Mouse (Mus musculus): ENCODE measurements around the gene Foxo3. TPM values are rescaled to one million over a fixed set of nuclear protein-coding genes. Genes with fewer than 3 reads are reported as not detected.

Foxo3 gene
- total RNA-seq, 2 experiments from 2014 or later, result 29.4 to 33.1 TPM

DNA sequence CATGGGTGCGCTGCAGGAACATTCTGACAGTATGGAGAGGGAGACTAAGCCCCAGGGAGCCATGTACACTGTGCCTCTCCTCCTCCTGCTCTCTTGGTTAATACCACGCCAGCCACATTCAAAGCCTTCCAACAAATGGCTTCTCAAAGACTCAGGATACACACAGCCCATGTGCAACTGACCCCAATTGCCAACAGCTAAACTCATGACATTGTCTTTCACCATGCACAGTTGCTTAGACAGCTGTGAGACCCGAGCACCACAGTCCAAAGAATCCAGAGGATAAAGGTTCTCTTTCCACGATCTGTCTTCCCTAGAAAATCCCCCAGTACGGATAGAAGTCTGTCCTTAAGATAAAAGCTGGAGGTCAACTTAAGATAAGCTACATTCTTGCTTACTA, 27.9 kb downstream of the Foxo3 start:
- DNase-seq, result no peak

DNA sequence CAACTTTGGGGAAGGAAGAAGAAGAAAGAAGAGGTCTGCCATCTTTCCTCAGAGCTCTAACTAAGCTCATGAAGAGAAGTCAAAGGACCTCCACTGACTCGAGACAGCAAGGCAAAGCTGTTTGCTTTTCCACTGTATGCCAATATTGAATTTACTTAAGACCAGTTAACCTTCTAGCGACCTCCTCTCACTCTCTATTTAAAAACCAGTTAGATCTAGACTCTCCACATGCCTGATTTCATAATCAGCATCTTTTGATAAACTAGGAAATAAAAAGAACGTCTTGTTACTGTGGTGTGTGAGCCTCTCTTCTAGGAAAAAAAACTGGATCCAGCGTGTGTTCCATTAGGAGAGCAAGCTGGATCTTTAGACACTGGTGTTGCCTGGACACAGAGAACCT, 28.4 kb downstream of the Foxo3 start:
- no peak for DNase-seq

DNA sequence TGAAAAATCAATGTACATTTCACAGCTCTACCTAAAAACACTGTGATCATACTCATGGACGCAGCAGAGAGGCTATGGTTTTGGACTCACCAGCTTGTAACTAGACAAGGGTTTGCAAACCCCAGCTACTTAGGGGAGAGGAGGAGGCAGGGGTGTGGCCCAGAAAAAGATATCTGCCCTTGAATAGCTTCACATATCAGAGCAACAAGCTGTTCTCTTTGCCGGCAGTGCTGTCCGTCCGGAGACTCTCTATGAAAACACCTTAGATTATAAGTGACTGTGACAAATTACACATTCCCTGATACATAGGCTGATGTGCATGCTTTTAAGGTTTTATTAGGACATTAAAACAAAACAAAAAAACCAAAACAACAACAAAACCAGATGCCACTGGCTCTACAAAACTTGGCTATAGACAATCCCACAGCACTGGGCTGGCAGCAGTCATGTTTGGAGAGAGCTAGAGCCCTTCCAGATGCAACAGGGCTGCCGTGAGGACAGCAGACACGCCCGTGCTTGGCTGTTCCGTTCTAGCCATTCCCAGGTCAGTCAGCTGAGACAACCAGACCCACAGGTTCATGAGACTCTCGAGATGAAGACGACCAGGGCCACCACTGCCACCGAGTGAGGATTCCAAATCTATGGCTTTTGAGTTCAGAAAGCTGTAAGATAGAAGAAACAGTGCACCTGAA, 29.3 kb downstream of the Foxo3 start:
- DNase-seq, result peak; percentile 44

DNA sequence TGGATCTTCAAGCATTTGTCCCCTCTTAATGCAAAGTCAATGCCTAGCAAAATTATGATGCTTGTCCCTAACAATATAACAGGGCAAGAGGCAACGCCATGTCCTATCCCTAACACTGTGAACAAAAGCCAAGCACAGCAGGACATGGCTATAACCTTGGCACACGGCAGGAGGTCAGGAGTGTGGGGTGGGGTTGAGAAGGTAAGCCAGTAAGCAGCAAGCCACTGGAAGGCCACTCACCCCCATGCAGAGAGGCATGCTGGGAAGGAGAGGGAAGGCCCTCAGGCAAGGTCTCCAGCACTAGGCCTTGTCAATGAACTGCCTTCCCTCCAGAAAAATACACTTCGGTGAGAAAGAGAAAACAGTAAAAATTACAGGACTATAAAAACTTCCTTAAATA, 30.1 kb downstream of the Foxo3 start:
- no peak for DNase-seq

DNA sequence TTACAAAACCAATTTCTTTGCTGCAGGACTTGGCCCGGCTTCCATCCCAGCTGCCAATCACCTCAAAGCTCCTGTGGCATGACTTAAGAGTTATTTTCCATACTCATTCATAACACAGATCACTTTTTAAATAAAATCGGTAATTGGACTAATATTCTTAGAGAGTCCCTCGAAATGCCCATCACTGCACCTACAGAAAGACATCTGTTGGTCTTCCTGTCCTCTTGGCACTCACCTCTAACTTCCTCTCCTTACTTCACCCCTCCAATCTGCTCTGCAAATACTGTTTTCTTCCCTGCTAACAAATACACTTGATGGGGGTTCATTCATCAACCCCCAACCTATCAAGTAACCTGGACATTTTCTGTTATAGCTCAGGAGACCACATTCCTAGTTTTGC, 30.9 kb downstream of the Foxo3 start:
- no peak for DNase-seq

DNA sequence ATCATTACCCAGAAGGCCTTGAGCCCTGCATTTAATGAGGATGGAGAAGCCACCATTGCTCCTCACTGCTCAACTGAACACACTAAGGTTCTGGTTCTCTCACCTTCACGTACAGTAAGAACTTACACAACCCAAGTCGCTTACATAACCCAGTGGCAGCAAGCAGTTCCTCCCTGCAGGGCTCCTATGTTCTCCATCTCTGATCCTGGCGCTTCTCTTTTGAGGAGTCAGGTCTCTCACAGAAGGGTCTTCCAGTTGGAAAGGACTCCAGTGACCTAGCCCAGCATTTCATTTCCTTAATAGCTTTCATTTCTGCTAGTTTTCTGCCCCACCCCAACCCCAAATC, 31.3 kb downstream of the Foxo3 start:
- DNase-seq, result no peak

DNA sequence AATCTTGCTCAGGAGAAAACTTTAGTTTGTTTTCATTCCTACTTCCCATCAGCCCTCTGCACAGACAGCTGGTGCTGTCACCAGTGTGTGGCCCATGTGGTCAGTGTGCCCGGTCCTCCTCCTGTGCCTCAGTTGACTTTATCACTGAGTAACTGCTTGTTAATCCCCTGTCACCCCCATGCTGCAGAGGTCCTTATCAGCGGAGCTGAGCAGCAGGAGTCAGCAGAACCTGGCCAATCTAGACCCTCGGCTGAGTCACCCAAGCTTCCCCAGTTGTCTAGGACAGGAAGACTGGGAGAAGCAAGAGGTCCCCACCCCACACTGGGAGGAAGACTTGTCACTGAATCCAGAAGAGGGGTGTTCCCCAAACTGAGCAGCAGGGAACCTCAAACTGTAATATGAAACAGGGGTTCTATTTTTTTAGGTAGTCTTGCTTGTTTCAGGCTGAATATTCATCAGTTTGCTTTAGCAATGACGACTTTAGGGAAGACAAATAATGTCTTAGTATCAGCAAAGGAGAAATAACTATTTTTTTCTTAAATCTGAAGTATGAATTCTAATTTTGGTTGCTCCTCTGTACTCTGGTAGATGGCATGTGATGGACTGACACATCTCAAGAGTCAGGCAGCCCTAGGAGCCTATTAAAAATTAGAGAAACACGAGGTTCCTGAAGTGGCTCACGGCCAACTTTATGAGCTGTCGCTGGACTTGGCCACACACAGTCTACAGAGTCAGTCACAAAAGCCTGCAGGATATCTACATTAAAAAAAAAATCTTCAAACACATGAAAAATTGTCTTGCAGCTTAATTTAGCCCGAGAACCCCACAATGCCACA, 31.9 kb downstream of the Foxo3 start:
- DNase-seq, result peak; percentile 41

DNA sequence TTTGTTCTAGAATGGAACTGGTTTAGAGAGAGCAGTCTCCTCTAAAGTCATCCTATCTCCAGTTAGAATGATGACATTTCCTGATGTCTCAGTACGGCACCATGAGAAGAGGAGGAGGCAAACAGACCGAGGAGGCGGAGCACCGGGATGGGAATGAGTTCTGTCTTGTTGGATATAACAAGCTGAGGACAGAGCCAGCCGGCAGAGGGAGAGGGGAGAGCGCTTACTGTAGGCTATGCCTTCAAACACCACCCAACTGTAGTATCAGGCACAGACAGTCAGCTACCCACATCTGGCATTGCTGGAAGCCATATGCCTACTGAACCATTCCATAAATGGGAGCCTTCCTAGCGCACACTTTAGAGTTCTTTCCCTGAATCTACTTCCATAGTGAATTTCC, 32.6 kb downstream of the Foxo3 start:
- no peak for DNase-seq

DNA sequence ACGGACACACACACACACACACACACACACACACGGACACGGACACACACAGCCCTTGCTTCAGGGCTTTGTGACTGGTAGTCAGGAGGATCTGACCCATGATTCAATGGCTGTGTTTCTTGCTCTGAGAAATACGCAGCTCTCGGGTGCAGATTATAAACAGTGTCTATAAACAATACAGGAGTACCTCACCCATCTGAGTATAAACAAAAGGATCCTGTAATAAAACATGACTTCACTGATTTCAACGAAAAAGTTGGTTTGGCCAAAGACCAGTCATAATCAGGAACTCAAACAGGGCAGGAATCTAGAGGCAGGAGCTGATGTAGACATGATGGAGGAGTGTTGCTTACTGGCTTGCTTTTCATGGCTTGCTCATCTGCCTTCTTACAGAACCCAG, 34.1 kb downstream of the Foxo3 start:
- DNase-seq, result no peak

DNA sequence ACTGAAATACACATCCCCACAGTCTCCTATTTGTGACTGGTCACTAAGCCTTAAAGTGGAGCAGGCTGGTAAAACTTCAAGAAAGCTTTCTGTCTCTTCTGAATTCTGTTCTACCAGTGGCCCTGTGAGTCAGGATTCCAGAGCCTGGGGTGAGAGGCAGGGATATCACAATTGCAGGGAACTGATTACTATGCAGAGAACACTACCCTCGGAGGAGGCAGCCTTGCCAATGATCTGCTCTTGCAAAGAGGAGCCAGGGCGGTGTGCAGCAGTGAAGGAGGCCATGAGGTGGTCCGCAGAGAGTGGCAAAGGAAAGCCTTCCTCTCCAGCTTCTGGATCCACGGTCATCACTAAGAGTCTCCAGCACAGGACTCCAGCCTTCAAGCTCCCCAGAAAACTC, 34.8 kb downstream of the Foxo3 start:
- DNase-seq, result no peak

DNA sequence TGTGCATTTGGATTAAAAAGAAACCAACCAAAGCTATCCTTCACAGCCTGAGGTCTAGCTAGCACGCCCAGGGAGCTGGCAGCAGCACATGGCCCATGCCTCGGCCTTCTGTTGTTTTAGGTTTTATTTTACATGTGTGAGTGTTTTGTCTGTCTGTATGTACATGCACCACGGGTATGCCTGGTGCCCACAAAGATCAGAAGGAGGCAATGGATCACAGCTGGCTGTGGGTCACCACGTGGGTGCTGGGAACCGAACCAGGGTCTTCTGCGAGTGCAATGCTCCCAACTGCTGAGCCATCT, 36.8 kb downstream of the Foxo3 start:
- no peak for DNase-seq

DNA sequence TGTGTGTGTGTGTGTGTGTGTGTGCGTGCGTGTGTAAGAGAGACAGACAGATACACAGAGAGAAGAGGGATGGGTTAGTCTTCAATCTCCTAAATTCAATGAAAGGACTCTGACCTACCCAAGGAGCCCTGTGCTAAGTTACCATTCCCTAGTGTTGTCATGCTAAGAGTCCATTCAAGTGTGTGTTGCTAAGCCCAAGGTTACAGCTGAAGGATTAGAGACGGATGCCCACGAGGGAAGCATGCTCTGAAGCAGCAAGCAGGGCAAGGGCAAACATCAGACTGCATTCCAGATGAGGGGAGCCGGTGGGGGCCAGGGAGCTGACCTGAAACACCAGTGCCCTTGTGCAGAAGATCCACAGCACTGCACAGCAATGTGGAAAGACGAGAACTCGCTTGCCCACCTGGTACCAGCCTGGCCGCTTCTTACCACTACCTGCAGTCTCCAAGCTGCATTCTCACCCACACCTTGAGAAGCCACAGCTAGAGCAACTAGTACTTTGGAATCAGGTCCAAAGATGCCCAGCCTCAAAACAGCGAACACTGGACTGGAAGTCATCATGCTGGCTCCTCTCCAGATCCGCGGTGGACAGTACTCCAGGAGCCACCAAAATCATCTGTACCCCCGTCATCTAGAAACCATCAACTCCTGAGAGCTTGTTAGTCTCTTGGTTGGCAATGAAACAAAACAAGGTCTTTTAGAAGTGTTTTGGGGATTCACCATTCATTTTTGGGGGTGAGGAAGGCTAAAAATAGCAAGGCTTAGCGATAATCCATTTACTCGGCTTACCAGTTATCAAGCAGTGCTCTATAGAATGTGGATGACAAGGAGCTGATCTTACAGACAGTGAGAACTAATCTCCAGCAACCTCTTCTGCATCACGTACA, 37.4 kb downstream of the Foxo3 start:
- no peak for DNase-seq

DNA sequence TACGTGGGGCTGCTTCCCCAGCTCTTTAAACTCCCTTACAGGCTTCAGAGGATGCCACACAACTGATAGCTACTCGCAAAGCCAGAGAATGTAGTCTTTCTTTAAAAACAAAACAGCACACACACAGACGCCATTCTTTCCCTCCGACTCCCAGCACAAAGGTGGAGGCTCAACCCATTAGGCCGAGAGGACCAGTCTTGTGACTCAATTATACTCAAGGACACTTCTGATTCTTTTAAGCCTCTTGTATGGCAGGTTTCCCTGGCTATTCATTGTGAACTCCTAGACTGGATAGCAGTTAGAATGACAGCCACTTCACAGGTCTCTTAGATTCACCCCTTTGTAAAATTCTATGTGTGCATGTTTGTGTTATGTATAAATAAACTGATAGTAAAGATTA, 38.3 kb downstream of the Foxo3 start:
- DNase-seq, result no peak

DNA sequence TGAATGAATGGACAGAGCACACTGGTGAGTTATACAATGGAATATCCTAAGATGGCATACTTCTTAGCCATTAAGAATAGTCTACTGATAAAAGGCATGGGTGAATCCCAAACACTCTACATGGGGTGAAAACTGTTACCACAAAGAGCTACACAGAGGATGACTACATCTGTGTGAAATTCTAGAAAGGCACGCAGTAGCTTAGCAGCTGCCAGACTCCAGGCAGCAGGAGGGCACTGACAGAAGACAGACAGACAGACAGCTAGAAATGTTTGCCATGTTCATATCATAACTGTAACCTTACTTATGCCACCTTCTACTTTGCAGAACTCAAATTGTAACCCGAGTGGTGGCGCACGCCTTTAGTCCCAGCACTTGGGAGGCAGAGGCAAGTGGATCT, 39.0 kb downstream of the Foxo3 start:
- DNase-seq, result no peak

DNA sequence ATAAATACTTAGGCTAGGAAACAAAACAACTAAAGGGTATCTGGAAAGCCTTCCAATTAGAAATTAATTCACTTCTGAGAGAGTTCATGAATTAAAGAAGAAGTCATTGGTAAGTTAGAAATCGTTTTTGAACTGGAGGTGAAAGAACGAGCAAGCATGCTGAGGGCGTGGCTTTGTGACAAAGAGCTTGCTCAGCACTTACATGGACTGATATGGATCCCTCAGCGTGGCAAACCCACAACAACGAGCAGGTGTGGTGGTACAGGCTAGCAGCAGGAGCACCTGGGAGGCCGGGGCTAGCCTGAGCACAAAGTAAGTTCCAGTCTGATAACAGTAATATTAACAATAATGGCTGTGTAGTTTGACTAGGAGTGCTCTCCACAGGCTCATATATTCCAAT, 41.2 kb downstream of the Foxo3 start:
- DNase-seq, result no peak

DNA sequence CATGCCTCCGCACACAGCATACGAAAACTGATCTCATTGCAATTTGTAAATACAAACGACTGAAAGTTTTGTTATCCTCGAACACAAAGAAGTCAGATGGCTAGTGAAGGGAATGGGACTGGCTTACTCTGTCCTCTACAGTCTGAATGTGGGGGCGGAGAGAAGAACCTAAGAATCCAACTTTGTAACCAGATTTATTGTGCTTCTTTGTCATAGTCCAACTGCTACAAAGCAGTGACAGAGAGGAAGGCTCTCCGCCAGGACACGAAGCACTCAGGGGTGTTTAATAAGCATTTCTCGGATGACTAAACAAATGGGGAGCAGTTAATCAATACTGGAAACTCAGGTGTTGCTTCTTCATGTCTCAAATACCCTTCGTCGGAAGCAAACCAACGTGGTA, 43.6 kb downstream of the Foxo3 start:
- DNase-seq, result no peak

DNA sequence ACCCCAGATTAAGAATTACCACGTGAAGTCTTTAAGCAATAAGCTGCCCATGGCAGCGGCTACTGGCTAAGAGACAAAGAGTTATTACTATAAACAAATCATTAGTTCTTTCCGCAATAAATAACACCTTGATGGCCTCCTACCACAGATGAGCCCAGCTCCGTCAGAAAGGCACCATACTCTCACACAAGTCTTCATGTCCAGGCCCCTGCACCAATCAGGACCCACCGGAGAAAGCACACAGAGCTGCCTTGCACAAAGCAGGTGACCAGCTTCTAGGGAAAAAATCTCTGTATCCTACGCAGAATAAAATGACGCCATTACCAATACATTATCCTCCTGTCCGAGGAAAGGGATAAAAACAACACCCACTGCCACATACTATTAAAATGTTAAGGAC, 44.7 kb downstream of the Foxo3 start:
- no peak for DNase-seq

DNA sequence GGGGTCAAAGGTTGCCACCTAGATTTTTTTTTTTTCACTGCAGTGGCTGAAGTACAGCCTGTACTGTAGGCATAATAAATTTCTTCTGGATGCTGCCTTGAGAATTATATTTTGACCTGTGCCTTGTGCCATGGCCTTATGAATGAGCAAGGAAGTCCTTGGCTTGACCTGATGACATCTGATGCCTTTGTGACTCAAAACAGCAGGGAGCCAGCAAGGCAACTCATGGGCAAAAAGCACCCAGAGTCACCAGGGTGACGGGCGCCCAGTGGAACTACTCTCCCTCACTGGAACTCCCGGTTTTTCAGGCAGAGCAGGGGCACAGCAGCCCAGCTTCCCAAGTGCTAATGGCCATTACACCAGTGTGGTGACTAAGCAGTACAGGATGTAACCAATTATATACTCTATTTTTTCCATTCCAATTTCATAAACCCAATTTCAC, 45.4 kb downstream of the Foxo3 start:
- no peak for DNase-seq

DNA sequence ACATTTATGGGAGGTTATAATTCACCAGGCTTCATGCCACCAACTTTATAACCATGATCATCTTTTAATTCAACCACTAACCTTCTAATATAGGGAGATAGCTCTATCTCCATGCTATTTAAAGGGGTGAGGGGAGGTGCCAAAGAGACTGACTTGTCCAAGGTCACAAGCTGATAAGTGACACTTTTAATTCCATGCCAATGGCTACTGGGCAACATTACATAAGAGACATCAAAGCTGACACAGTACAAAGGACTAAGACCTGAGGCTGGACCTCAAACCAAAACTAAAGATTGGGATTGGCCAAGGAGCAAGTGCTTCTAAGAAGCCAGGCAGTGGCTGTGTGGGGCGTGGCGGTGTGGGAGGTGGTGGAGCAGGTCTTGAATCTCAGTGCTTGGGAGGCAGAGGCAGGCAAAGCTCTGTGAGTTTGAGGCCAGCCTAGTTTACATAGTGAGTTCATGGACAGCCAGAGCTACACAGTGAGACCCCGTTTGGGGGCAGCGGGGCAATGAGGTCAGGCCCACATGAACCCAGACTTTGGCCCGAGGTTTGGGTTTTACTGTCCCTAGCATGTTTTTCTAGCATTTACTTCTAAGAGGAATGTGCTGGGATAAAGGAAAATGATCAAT, 46.0 kb downstream of the Foxo3 start:
- no peak for DNase-seq

DNA sequence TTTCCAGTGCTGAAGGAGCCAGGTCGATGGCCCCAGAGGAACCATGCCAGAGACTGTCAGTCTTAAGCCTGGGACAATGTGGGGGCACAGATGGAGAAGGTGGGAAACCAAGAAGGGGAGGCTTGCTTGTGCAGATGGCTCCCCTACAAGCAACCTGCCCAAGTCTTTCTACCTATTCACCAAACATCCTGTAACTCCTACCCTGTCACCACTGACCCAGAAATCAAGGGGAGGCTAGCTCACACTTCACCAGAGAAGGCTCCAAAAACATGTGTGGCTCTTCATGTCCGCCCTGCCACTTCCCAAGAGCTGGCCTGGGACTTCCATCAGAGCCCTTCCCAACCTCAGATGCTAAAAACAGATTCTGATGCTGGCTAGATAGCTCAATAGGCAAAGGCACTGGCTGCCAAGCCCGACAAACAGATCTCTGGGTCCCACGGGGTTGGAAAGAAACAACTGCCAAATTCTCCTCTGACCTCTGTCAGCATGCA, 48.8 kb downstream of the Foxo3 start:
- DNase-seq, result no peak

DNA sequence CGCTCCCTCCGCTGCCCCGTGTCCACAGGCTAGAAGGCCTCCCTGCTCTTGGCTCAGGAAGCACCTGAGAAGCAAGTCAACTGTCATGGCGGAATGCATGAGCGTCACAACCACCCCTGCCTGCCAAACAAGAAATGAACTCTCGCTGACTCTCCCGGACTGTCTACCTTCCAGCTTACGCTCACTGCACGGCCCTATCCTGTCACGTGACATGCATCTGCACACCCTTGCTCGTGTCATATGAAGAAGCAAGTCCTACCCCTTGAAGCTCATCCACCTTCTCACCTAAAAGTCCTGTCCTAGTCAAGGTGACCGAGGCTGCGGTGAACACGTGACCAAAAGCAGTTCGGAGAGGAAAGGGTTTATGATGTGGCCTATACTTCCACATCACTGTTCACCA, 50.4 kb downstream of the Foxo3 start:
- DNase-seq, result no peak

DNA sequence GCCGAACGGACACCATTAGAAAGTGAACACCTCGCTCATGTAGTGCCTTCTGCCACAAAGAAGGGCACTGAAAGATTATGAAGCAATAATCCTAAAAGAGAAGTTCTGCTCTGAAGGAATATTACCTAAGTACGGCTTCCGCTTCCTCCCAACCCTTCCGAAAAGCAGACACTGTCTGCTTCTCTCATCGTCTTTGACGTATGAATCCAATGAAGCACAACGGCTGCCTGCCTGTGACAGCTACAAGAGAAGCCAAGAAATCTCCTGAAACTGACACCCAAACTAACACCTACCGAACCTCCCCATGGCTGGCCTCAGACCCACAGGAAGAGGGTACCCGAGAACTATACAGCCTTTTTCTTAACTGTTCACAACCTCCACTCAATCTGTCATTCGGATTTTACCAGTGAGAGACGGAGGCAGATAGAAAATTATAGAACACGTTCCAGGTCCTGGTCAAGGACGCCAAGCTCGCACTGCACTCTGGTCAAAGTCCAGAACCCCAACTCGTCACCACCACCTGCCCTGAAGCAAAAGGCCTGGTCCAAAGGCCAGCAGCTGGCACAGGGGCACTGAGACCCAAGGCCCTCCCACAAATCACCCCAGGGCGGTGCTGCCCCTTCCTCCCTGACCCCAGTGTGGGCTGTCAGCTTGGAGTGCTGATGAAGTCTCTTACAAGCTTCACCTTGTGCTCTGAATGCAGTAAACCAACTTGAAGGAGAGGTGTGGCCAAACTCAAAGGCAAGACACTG, 51.2 kb downstream of the Foxo3 start:
- no peak for DNase-seq
